Mouse (Mus musculus) T-helper 1 cell (primary cell): ENCODE data around the gene Ggnbp2.
"Not testable (repeated sequence)": the region's sequence is repeated elsewhere in the genome, so short reads cannot be mapped to it uniquely, and the experiment has no call there.

Experiments
- in situ Hi-C: fragments of 300-600 bp; cut with MboI, MseI; formaldehyde crosslinking; loops from one replicate; pipeline ENCODE4 v1.15.1; 2025; ENCODE audit warnings: high pct_unique_total_duplicates

Ggnbp2 gene

DNA sequence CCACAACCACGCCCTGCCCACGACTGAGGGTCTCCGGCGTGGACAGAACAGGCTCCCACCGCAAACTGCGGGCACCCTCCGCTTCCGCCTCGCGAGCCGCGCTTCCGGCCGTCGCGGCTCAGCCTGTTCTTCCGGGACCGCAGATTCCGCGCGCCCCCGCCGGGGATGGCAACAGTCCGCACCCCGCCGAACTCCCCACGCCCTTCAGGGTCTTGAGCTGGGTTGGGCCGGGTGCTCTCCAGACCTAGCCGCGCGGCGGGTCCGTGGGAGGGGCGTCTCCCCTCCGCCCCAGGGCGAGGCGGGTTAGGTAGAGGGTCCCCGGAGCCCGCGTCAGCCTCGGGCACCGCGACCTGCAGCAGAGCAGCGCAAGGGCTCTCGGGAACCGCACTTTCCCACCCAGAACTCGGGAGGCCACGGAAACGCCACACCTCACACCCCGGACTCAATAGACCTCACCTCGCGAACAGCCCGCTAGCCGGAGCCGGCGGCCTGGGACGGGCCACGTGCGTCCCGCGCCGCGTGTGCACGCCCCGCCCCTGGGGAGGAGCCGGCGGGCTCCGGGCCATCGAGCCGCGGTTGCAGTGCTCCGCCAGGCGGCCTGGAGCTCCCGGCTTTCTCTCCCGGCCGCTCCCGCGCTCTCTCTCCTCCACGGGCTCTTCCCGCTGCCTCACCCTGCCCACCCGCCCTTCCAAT is 9.3 kb upstream of the Ggnbp2 start, which contains the start of the genes Myo19 and Pigw:
Gene Myo19, plus strand, starts transcription at position 377 of the 693 bp plus-strand sequence.
Gene Pigw, minus strand, starts transcription at position 514 of the 693 bp plus-strand sequence.
- in situ Hi-C loops: no loop called here

DNA sequence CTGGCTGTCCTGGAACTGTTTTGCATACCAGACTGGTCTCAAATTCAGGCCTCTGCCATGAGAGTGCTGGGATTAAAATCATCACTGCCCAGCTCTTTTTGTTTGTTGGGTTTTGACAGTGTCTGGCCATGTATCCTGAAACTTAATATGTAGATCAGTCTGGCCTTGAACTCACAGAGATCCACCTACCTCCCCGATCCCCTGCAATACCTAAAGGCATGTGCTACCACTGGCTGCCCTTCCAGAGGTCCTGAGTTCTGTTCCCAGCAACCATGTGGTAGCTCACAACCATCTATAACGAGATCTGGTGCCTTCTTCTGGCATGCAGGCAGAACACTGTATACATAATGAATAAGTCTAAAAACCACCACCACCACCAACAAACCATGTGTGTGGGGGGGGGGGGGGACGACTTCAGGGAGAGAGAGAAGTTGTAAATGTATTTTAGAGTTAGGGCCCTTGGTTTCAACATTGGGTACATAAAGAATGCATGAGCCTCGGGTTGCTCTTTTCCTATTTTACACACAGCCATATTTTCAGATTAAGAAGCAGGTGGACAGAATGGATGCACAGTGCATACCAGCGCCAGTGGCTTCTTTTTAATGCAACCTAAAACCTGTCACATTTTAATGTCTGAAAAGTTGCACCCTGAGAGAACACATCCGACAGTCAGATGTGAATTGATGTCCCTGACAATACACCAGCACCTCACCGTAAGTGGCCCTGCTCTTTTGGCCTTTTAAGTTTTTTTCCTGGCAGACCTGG is 8.6 kb upstream of the Ggnbp2 start:
- in situ Hi-C loops: no loop called here

GRCm38 (mm10) chr11:84876020-84876419 is 5.4 kb upstream of the Ggnbp2 start:
- in situ Hi-C loops: not testable (repeated sequence)

DNA sequence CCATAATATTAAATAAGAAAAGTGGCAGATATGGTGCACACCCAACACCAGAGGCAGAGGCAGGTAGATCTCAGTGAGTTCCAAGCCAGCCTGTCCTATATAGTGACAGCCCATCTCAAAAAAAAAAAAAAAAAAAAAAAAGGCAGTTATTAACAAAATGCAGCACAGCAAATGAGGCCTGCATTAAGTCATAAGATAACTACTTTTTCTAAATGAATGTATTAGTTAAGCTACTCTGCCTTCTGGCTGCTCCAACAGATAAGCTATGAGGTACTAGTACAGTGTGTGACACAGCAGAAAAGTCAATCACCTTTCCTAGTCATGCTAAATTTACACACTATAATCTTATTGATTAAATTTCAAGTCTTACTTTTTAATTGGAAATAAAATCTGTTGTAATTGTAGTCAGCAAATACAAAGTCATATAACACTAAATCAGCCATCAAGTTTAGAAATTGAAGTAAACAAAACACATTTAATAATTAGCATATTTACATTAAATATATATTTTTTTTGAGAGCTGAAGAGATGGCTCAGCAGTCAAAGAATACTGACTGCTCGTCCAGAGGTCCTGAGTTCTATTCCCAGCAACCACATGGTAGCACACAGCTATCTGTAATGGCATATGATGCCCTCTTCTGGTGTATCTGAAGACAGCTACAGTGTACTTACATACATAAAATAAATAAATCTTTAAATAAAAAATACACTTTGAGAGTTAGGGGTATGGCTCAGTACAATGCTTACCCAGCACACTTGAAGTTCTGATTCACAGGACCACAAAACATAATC is 2.6 kb upstream of the Ggnbp2 start:
- in situ Hi-C loops: no loop called here

DNA sequence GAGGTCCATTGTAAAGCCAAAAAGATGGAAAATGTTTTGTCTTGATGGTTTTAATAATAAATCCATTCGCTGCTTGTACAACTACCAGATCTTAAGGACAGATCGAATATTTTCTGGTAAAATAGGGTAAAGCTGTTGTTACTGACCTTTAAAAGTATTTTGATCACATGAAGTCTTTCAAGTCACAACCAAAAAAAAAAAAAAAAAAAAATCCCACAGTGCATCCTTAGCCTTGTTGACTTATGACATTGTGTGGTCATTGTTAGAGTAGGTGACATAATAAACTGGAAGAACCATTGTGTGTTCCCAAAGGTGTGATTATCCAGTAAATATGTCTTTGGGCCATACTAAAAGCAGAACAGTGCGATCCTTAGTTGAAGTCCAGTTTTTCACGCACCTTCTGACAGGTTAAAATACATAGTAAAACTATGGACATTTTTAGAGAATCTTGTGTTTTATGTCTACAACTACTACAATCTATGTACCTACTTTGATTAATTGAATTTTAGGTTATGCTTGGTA is 992 bp upstream of the Ggnbp2 start:
- in situ Hi-C loops: no loop called here

- in situ Hi-C loops: no loop called here
These were observed 429 bp upstream of the Ggnbp2 start for GRCm38 (mm10) chr11:84871046-84871445.

DNA sequence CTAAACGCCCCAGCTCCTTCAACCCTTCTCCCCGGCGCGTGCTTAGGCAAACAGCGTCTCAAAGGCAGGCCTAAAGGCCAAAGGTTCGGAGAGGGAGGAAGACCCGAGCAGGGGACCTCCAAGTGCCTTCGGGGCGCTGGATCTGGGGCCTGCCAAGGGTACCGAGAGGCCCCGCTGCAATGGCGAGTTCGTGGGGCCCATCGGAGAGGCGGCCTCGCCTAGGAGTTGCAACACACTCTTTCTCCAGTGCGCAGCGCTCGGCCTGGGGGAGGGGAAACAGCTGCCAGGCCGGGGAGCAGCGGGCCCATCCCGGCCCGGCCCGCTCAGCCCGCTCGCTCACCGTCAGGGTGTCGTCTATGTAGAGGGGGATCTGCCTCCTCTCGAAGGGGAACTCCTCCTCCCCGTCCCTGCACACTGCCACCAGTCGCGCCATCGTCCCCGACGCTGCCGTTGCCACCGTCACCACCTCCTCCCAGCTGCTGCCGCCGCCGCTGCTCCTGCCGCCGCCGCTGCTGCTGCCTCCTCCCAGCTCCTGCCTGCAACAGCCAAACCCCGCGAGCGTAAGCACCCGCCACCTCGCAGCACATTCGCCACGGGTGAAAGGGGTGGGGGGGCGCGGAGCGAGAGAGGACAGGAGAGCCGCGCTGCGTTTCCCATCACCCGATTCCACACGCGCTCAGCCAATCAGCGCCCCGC is 932 bp downstream of the Ggnbp2 start:
- in situ Hi-C loops: loop anchor here (5.0 to 10.0 kb wide), 2 partner anchors 42 to 1725 kb away; partner anchors contain the start of gene Dhrs11

DNA sequence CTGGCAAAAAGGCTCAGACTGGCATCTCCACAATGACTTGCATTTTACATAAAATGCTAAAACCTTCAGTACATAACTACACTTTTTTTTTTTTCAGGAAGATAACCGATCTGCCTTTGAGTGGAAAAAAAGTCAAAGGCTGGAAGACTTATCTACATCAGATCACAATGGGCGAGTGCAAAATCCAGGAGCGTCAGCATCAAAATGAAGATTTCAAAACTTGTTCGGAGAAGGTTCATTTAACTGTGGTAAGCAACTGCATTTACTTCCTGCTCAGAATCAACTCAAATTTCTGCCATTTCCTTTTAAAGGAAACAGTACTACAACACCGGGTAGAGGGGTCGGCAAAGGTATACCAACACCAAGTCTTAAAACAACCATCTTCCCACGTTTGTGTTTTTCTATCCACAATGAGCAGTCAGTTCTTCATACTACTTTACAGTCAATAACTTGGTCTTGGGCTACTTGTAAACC is 1.8 kb downstream of the Ggnbp2 start:
- in situ Hi-C loops: loop anchor here (5.0 to 10.0 kb wide), 2 partner anchors 42 to 1726 kb away; partner anchors contain the start of gene Dhrs11

DNA sequence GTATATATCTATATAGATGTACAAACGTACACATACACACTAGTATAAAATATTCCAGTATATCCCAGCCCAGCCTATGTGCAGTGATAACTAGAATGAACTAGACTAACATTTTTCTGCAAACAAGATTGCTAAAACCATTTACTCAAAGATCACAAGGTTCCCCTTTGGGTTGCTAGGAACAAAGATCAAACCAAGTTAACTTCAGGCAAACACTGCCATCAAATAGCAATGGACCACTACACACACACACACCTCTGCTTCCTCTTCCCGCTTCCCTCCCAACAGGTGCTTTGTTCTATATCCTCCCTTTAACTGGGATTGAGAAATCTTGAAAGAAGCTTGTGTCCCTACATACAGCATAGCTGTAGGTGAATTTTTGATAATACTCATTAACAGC is 3.0 kb downstream of the Ggnbp2 start:
- in situ Hi-C loops: loop anchor here (5.0 to 10.0 kb wide), 2 partner anchors 40 to 1727 kb away; partner anchors contain the start of gene Dhrs11

- in situ Hi-C loops: loop anchor here (5.0 to 10.0 kb wide), 2 partner anchors 38 to 1730 kb away; partner anchors contain the start of gene Dhrs11
These were observed 5.3 kb downstream of the Ggnbp2 start for GRCm38 (mm10) chr11:84865268-84865667.

DNA sequence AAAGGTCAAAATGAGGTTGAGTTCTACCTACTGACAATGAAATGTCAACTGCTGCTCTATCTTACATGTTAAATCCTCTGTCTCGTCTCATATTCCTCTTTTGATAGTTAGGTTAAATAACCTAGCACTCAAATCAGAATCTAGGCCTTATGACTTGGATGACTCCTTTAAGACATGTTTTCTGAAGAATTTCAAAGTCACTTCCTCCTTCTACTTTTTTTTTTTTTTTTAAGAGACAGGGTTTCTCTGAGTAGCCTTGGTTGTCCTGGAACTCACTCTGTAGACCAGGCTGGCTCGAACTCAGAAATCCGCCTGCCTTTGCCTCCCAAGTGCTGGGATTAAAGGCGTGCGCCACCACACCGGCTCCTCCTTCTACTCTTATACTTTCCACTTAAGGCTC is 15.3 kb downstream of the Ggnbp2 start:
- in situ Hi-C loops: no loop called here

DNA sequence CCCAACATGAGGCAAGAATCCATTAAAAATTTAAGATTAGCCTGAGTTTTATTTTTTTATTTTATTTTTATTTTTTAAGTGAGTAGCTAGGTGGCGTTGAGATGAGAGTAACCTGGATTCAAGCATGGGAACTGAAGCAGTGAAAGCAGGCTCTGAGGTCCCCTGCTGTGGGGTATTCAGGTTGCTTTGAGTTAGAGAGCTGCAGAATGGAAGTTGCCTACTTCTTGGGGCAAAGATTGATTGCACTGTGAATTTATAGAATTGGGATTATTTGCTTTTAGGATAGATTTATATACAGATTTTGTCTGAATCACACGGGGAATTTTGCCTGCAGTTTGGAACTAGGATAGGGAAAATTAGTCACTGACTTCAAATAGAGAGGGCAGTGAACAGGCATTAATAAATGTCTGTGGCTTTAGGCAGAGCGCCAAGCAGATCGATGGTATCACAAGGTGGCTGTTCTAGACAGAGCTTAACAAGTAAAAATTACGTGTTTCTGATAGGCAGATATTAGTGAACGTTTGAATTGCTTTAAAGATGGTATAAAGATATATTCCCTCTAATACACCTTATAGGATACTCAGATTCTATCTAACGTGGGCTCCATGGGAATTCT is 23.0 kb downstream of the Ggnbp2 start:
- in situ Hi-C loops: no loop called here

- in situ Hi-C loops: no loop called here
These were observed 23.7 kb downstream of the Ggnbp2 start for GRCm38 (mm10) chr11:84846741-84847474.

DNA sequence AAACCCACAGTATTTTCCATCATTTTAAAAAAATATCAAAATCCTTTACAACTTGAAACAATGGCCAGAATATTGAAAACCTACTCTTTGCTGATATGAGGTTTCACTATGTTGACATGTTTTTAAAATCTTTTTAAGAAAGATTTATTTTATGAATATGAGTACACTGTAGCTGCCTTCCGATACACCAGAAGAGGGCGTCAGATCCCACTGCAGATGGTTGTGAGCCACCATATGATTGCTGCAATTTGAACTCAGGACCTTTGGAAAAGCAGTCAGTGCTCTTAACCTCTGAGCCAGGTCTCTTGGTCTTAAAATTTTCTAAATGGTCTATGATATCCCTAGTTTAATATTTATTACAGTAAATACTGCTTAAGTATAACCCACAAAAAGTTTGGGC is 31.3 kb downstream of the Ggnbp2 start:
- in situ Hi-C loops: no loop called here

DNA sequence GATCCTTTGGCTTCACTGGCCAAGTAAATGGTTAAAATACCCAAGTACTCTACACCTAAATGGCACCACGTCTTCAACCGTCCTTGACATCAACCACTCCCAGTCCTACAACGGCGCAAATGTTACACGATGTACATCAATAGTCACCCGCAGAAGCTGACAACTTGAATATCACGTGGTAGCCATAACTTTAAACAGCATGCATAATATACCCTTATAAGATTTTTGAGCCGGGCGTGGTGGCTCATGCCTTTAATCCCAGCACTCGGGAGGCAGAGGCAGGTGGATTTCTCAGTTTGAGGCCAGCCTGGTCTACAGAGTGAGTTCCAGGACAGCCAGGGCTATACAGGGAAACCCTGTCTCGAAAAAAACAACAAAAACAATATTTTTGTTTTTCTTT is 41.1 kb downstream of the Ggnbp2 start:
- in situ Hi-C loops: loop anchor here (5.0 kb wide), 1 partner anchor 38 kb away; no protein-coding TSS in a partner anchor

GRCm38 (mm10) chr11:84828516-84829399 is 41.9 kb downstream of the Ggnbp2 start, which contains the start of gene Dhrs11:
Gene Dhrs11, minus strand, starts transcription at chr11:84828994.
- in situ Hi-C loops: loop anchor here (5.0 kb wide), 1 partner anchor 39 kb away; no protein-coding TSS in a partner anchor

- in situ Hi-C loops: loop anchor here (5.0 kb wide), 1 partner anchor 39 kb away; no protein-coding TSS in a partner anchor
These were observed 42.6 kb downstream of the Ggnbp2 start for GRCm38 (mm10) chr11:84827901-84828503.

GRCm38 (mm10) chr11:84827492-84827891 is 43.1 kb downstream of the Ggnbp2 start:
- in situ Hi-C loops: loop anchor here (5.0 kb wide), 1 partner anchor 40 kb away; no protein-coding TSS in a partner anchor
